Mouse (Mus musculus) frontal cortex, adult (tissue): ENCODE data around the gene Ldb2.

Experiments
- ATAC-seq: cut with Nextera tagmentation; 2 replicates; pipeline ENCODE4 v1.9.2; 2017; ENCODE audit warnings: mild to moderate bottlenecking, moderate library complexity, mixed read lengths; ENCODE audit not compliant: low TSS enrichment

Ldb2 gene

GRCm38 (mm10) chr5:44645952-44646841, 153.3 kb downstream of the Ldb2 start:
- ATAC-seq, result no peak

GRCm38 (mm10) chr5:44643079-44643478, 156.4 kb downstream of the Ldb2 start:
- no peak for ATAC-seq

- no peak for ATAC-seq
Observed at GRCm38 (mm10) chr5:44641060-44641459, 158.4 kb downstream of the Ldb2 start.

- ATAC-seq, result no peak
Observed at GRCm38 (mm10) chr5:44635546-44635945, 163.9 kb downstream of the Ldb2 start.

GRCm38 (mm10) chr5:44629034-44629625, 170.3 kb downstream of the Ldb2 start:
- ATAC-seq, result no peak

GRCm38 (mm10) chr5:44627487-44627886, 172.0 kb downstream of the Ldb2 start:
- no peak for ATAC-seq

GRCm38 (mm10) chr5:44626885-44627284, 172.6 kb downstream of the Ldb2 start:
- no peak for ATAC-seq

- ATAC-seq, result no peak
Observed at GRCm38 (mm10) chr5:44626114-44626513, 173.4 kb downstream of the Ldb2 start.

- no peak for ATAC-seq
Observed at GRCm38 (mm10) chr5:44615677-44616076, 183.8 kb downstream of the Ldb2 start.

- ATAC-seq, result no peak
Observed at GRCm38 (mm10) chr5:44608901-44609300, 190.6 kb downstream of the Ldb2 start.

GRCm38 (mm10) chr5:44601340-44601739, 198.1 kb downstream of the Ldb2 start:
- ATAC-seq, result no peak

GRCm38 (mm10) chr5:44593522-44594218, 205.8 kb downstream of the Ldb2 start:
- ATAC-seq, result peak; percentile 89

GRCm38 (mm10) chr5:44590750-44591149, 208.7 kb downstream of the Ldb2 start:
- ATAC-seq, result no peak

- no peak for ATAC-seq
Observed at GRCm38 (mm10) chr5:44589318-44589717, 210.2 kb downstream of the Ldb2 start.

GRCm38 (mm10) chr5:44586571-44586970, 212.9 kb downstream of the Ldb2 start:
- ATAC-seq, result no peak

- no peak for ATAC-seq
Observed at GRCm38 (mm10) chr5:44579899-44580459, 219.5 kb downstream of the Ldb2 start.

- no peak for ATAC-seq
Observed at GRCm38 (mm10) chr5:44576682-44577349, 222.7 kb downstream of the Ldb2 start.

GRCm38 (mm10) chr5:44574681-44575080, 224.8 kb downstream of the Ldb2 start:
- peak; percentile 83; the same call in 1 of the 2 replicates for ATAC-seq

GRCm38 (mm10) chr5:44553765-44554352, 245.6 kb downstream of the Ldb2 start:
- ATAC-seq, result no peak

- ATAC-seq, result no peak
Observed at GRCm38 (mm10) chr5:44553155-44553554, 246.3 kb downstream of the Ldb2 start.

GRCm38 (mm10) chr5:44552121-44552520, 247.4 kb downstream of the Ldb2 start:
- no peak for ATAC-seq
